Mouse (Mus musculus): ENCODE measurements around the gene Tnfrsf1a. TPM values are rescaled to one million over a fixed set of nuclear protein-coding genes. Genes with fewer than 3 reads are reported as not detected.

Gene Tnfrsf1a
- polyA plus RNA-seq, 1 experiment from 2014 or later, result 37.0 TPM

GRCm38 (mm10) chr6:125378621-125379020 lies 29.5 kb downstream of the Tnfrsf1a start:
- no peaks in the 10 kb centered on the region for H3K9me3 ChIP-seq (ENCODE audit: control insufficient read depth, low read length)
- DNase-seq (ENCODE audit: low spot score), result no peak
- WGBS, result 23% methylated on average over 6 of the region's 6 CpGs
- H3K36me3 ChIP-seq (ENCODE audit: control insufficient read depth, insufficient read depth, low read length), result no peaks in the 10 kb centered on the region
- no peak for ATAC-seq (replicated peaks; ENCODE audit: low FRiP score)
- peaks cover 48% of the 10 kb centered on the region for H3K27me3 ChIP-seq (replicated peaks; ENCODE audit: control insufficient read depth, insufficient read depth, low read length)
- peak overlapping the region; percentile 33 for H3K4me2 ChIP-seq
- H3K4me1 ChIP-seq (replicated peaks; ENCODE audit: control insufficient read depth, insufficient read depth, low read length), result peaks cover 14% of the 10 kb centered on the region
- H3K27ac ChIP-seq (ENCODE audit: low read depth, low read length), result no peak overlapping the region
- H3K4me3 ChIP-seq (ENCODE audit: low read depth, low read length), result no peak overlapping the region
- H3K9ac ChIP-seq (ENCODE audit: low read depth, low read length), result no peak overlapping the region

DNA sequence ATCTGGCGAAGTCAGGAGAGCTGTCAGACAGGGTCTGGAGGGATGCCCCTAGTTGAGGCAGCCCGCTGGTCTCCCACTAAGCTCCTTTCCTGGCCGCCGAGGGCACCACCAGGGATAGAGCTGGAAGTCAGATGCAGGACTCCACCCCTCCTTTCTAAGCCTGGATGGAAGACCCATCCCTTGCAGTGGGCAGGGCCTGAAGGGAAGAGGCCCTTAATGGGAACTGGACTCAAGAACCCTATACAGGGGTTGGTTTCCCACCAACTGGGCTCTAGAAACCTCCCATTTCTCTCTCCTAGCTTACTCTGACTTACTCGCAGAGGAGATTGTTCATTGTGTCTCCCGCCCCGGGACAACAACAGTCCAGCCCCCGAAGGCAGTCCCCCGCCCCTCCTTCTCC lies 30.6 kb downstream of the Tnfrsf1a start:
- DNase-seq (ENCODE audit: low spot score) (no peak), ATAC-seq (replicated peaks; ENCODE audit: low FRiP score) (no peak)
- peak overlapping the region; percentile 72 for H3K4me2 ChIP-seq
- H3K4me3 ChIP-seq (ENCODE audit: low read depth, low read length), result peak overlapping the region; percentile 41
- H3K27ac ChIP-seq (ENCODE audit: low read depth, low read length), result no peak overlapping the region
- no peaks in the 10 kb centered on the region for H3K9me3 ChIP-seq (ENCODE audit: control insufficient read depth, low read length)
- H3K36me3 ChIP-seq (ENCODE audit: control insufficient read depth, insufficient read depth, low read length), result no peaks in the 10 kb centered on the region
- peaks cover 48% of the 10 kb centered on the region for H3K27me3 ChIP-seq (replicated peaks; ENCODE audit: control insufficient read depth, insufficient read depth, low read length)
- 9% methylated on average over 9 of the region's 9 CpGs for WGBS
- H3K9ac ChIP-seq (ENCODE audit: low read depth, low read length), result no peak overlapping the region
- H3K4me1 ChIP-seq (replicated peaks; ENCODE audit: control insufficient read depth, insufficient read depth, low read length), result peaks cover 14% of the 10 kb centered on the region

DNA sequence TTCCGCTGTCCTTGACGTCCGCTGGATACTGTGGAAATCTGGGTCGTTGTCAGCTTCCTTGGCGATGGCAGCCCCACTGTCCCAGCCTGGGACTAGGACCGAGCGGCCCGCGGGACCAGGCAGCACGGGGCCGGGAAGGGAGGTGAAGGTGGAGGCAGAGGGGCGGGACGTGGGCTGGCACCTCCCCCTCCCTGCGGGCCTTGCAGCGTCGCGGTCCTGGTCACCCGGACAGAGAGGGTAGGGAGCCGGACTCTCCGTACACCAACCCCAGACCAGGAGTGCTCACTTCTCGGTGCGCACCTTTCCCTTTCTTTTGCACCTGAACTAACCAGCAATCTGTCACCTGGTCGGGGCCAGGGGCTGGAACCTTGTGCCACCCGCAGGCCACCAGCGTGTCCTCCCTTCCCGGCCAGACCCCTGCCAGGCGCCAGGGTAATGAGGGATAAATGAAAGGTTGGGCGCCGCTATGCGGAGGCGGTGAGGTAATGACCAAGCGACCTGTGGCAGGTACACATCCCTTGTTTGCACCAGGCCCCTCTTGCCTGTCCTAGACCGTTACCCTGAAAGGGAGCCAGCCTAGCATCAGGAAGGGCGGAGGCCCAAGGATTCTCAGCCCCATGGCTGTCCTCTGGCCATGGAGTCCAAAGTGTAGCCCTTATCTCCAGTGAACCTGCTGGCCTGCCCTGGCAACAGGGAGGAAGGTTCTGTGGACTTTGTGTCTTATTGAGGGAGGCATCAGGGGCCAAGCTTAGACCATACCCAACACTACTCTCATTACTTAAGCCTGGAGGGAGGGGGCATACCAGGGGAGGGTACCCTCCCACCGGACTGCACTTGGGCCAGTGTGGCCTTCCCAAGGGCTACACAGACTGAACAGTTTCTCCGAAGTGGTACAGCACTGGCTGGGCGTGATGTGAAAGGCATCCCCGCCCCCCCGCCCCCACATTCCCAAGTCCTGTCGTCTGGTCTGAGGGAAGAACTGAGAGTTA lies 31.5 kb downstream of the Tnfrsf1a start, which contains the start of gene Plekhg6:
Gene Plekhg6 (minus strand): TSS at position 422 of the 989 bp plus-strand sequence.
- H3K27me3 ChIP-seq (replicated peaks; ENCODE audit: control insufficient read depth, insufficient read depth, low read length), result peaks cover 48% of the 10 kb centered on the region
- DNase-seq (ENCODE audit: low spot score) (no peak), ATAC-seq (replicated peaks; ENCODE audit: low FRiP score) (peak; percentile 52)
- peak within 1 kb of the TSS; percentile 72 for H3K4me2 ChIP-seq
- H3K4me3 ChIP-seq (ENCODE audit: low read depth, low read length), result peak within 1 kb of the TSS; percentile 41
- H3K4me1 ChIP-seq (replicated peaks; ENCODE audit: control insufficient read depth, insufficient read depth, low read length), result peaks cover 14% of the 10 kb centered on the region
- H3K36me3 ChIP-seq (ENCODE audit: control insufficient read depth, insufficient read depth, low read length), result no peaks in the 10 kb centered on the region
- no peaks in the 10 kb centered on the region for H3K9me3 ChIP-seq (ENCODE audit: control insufficient read depth, low read length)
- no peak within 1 kb of the TSS for H3K27ac ChIP-seq (ENCODE audit: low read depth, low read length)
- 0 out of 2 replicates have a peak within 1 kb of the TSS, but pooled peaks have one; percentile 3 for H3K9ac ChIP-seq (ENCODE audit: low read depth, low read length)
- WGBS, result 11% methylated on average over 39 of the region's 40 CpGs

DNA sequence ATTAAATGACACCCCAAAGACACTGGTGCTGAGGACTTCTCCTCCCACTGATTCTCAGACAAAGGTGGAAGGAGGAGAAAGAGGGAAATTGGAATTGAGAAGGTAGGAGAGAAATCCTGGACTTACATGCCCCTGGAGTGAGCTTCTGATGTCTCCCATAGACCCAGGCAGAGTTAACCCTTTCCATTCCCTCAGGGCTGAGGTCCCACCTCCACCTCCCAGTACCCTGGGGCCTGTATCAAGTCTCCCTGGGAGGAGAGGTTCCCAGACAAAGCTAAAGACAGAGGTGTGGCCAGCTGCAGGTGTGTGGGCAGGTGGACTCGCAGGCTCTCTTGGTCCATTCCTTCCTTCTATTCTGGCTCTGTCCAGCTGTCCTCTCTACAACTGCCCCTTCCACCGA lies 32.9 kb downstream of the Tnfrsf1a start:
- no peaks in the 10 kb centered on the region for H3K9me3 ChIP-seq (ENCODE audit: control insufficient read depth, low read length)
- no peak for DNase-seq (ENCODE audit: low spot score)
- 60% methylated on average over 2 of the region's 2 CpGs for WGBS

DNA sequence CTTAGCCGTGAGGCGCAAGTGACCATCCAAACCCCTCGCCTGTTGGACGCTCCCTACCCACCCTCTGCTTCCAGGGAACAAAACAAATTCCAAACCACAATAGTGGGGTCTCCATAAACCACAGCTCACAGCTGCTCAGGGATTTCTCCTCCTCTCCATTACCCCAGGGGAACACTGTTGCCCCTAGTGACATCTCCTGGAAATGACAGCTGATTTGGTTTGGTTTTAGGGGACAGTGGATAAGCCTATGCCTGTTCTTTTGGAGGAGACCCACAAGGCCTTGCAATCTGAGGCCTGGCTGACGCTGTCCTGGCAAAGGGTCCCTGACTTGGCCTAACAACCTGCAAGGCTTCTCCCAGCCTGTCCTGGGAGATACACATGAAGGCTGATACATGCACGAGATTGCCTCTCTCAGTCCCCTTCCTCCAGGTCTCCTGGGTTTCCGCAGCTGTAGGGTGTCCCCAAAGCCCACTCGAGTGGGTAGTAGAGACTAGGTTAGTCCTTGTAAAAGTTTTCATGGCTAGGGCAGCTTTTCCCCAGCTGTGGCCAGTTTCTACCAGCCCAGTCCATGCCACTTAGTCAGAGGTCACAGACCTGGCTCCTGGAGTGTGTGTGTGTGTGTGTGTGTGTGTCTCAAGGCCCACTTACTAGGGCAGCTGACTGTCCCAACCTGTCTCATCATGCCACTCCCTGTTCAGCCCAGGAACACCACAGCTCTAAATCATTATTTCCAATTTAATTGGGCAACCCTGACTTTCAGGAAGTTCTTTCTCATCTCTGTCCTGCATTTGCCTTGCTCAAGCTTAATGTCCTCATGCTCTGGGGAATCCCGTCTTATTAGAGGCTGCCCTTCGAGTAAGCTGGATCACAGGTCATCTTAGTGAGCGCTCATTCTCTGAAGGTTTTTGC lies 36.2 kb downstream of the Tnfrsf1a start:
- no peaks in the 10 kb centered on the region for H3K36me3 ChIP-seq (ENCODE audit: control insufficient read depth, insufficient read depth, low read length)
- no peaks in the 10 kb centered on the region for H3K9me3 ChIP-seq (ENCODE audit: control insufficient read depth, low read length)
- H3K27ac ChIP-seq (ENCODE audit: low read depth, low read length), result no peak overlapping the region
- WGBS, result 62% methylated on average over 11 of the region's 11 CpGs
- peaks cover 6% of the 10 kb centered on the region for H3K4me1 ChIP-seq (replicated peaks; ENCODE audit: control insufficient read depth, insufficient read depth, low read length)
- H3K4me3 ChIP-seq (ENCODE audit: low read depth, low read length), result no peak overlapping the region
- DNase-seq (ENCODE audit: low spot score), result no peak
- ATAC-seq (replicated peaks; ENCODE audit: low FRiP score), result no peak
- no peak overlapping the region for H3K4me2 ChIP-seq
- H3K9ac ChIP-seq (ENCODE audit: low read depth, low read length), result no peak overlapping the region
- H3K27me3 ChIP-seq (replicated peaks; ENCODE audit: control insufficient read depth, insufficient read depth, low read length), result peaks cover 19% of the 10 kb centered on the region

More for the DNA sequence above, 32.9 kb downstream of the Tnfrsf1a start:
- Histone ChIP-seq H3K27me3 (replicated peaks; ENCODE audit: control insufficient read depth, insufficient read depth, low read length) (peaks cover 48% of the 10 kb centered on the region), H3K9ac (ENCODE audit: low read depth, low read length) (no peak overlapping the region), H3K4me3 (ENCODE audit: low read depth, low read length) (no peak overlapping the region), H3K27ac (ENCODE audit: low read depth, low read length) (no peak overlapping the region), H3K36me3 (ENCODE audit: control insufficient read depth, insufficient read depth, low read length) (no peaks in the 10 kb centered on the region), H3K4me1 (replicated peaks; ENCODE audit: control insufficient read depth, insufficient read depth, low read length) (peaks cover 14% of the 10 kb centered on the region), H3K4me2 (no peak overlapping the region)
- no peak for ATAC-seq (replicated peaks; ENCODE audit: low FRiP score)

- Histone ChIP-seq H3K36me3 (ENCODE audit: control insufficient read depth, insufficient read depth, low read length) (no peaks in the 10 kb centered on the region), H3K27ac (ENCODE audit: low read depth, low read length) (no peak overlapping the region), H3K9ac (ENCODE audit: low read depth, low read length) (no peak overlapping the region), H3K27me3 (replicated peaks; ENCODE audit: control insufficient read depth, insufficient read depth, low read length) (peaks cover 12% of the 10 kb centered on the region), H3K4me2 (no peak overlapping the region), H3K4me1 (replicated peaks; ENCODE audit: control insufficient read depth, insufficient read depth, low read length) (no peaks in the 10 kb centered on the region), H3K4me3 (ENCODE audit: low read depth, low read length) (no peak overlapping the region), H3K9me3 (ENCODE audit: control insufficient read depth, low read length) (no peaks in the 10 kb centered on the region)
- WGBS, result 51% methylated on average over 6 of the region's 6 CpGs
- DNase-seq (ENCODE audit: low spot score), result no peak
- ATAC-seq (replicated peaks; ENCODE audit: low FRiP score), result no peak
Observed at GRCm38 (mm10) chr6:125386080-125386479, 36.9 kb downstream of the Tnfrsf1a start.

GRCm38 (mm10) chr6:125389853-125390252 lies 40.7 kb downstream of the Tnfrsf1a start:
- no peaks in the 10 kb centered on the region for H3K4me1 ChIP-seq (replicated peaks; ENCODE audit: control insufficient read depth, insufficient read depth, low read length)
- WGBS, result 84% methylated on average over 5 of the region's 5 CpGs
- no peaks in the 10 kb centered on the region for H3K27me3 ChIP-seq (replicated peaks; ENCODE audit: control insufficient read depth, insufficient read depth, low read length)
- ATAC-seq (replicated peaks; ENCODE audit: low FRiP score) (no peak), DNase-seq (ENCODE audit: low spot score) (no peak)
- no peak overlapping the region for H3K4me3 ChIP-seq (ENCODE audit: low read depth, low read length)
- no peaks in the 10 kb centered on the region for H3K36me3 ChIP-seq (ENCODE audit: control insufficient read depth, insufficient read depth, low read length)
- H3K9me3 ChIP-seq (ENCODE audit: control insufficient read depth, low read length), result no peaks in the 10 kb centered on the region
- no peak overlapping the region for H3K9ac ChIP-seq (ENCODE audit: low read depth, low read length)
- no peak overlapping the region for H3K4me2 ChIP-seq
- H3K27ac ChIP-seq (ENCODE audit: low read depth, low read length), result no peak overlapping the region

GRCm38 (mm10) chr6:125405461-125406382 lies 56.6 kb downstream of the Tnfrsf1a start:
- Histone ChIP-seq H3K4me2 (no peak overlapping the region), H3K4me3 (ENCODE audit: low read depth, low read length) (no peak overlapping the region), H3K27me3 (replicated peaks; ENCODE audit: control insufficient read depth, insufficient read depth, low read length) (no peaks in the 10 kb centered on the region), H3K9ac (ENCODE audit: low read depth, low read length) (no peak overlapping the region), H3K27ac (ENCODE audit: low read depth, low read length) (no peak overlapping the region), H3K4me1 (replicated peaks; ENCODE audit: control insufficient read depth, insufficient read depth, low read length) (no peaks in the 10 kb centered on the region), H3K9me3 (ENCODE audit: control insufficient read depth, low read length) (no peaks in the 10 kb centered on the region), H3K36me3 (ENCODE audit: control insufficient read depth, insufficient read depth, low read length) (no peaks in the 10 kb centered on the region)
- DNase-seq (ENCODE audit: low spot score), result no peak
- 55% methylated on average over 14 of the region's 14 CpGs for WGBS
- no peak for ATAC-seq (replicated peaks; ENCODE audit: low FRiP score)

Data from liver, embryonic 11.5 days (tissue).